Mouse (Mus musculus): ENCODE measurements around the gene Epha6.

The Epha6 gene

DNA sequence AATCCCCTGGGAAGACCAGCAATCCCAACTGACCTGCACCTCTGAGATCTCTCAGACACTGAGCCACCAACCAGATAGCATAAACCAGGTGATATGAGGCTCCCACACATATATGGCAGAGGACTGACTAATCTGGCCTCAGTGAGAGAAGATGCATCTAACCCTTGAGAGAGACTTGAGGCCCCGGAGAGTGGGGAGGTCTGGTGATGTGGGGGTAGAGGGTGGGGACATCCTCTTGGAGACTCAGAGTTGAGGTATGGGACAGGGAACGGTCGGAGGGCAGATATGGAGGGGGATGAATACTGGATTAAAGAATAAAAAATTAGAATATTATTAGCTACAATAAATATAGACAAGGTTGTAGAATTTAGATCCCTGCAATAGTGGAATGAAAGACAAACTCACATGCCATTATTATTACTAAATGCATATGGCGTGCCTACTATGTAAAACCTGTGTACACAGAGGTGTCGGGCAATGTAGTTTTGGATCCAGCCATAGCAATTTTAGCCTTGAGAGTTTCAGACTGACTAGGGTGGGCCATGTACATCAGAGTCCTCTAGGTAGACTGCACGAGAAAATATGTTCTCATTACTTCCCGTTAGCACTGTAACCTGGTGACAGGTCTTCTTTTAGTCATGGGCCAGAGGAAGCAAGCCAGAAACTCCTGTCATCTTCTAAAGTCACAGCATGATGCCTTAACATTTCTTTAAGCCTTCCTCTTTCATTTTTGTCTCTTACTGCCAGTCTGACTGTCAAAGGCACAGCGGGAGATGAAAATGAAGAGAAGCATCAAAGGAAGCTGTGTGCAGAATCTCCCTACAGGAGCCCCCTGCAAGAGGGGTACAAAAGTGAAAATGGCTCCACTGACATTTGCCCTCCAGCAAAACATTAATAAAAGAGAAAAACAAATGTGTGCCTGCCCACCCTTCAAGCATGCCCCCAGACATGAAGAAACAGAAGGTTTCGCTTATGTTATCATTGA lies 338.7 kb downstream of the Epha6 start:
- no peak for DNase-seq (ENCODE audit: low spot score in 2 of 2)

DNA sequence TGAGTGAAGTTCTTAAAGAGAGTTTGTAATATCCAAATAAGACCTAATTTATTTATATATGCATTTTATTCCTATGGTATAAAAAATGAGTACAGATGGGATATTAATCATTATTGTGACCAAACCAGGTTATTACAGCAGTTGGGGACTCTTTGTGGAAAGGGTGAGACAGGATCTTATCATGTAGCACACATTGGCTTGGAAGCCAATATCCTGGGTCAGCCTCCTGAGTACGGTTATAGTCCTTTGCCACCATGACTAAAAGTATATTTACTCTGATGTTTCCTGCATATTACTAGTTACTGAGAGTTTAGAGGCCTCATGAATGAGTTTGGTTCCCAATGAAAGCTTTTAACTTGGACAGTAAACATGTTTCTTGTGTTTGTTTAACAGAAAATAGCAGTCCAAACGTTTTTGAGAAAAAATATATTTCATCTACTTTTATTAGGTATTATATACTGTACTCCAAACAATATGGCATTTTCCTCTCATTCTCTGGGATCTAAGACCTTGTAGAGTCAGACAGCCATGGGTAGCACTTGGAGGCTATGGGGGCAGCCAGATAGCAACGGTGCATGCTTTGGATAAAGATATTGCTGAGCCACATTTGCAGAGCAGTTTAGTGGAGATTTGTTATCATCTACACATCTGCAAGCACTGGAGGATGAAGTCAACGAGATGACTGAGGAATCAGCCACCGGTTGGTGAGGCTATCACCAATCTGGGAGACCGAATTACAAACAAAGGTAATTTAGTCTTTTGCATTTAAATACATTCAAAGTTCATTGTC lies 340.4 kb downstream of the Epha6 start:
- DNase-seq (ENCODE audit: low spot score in 2 of 2), result no peak

DNA sequence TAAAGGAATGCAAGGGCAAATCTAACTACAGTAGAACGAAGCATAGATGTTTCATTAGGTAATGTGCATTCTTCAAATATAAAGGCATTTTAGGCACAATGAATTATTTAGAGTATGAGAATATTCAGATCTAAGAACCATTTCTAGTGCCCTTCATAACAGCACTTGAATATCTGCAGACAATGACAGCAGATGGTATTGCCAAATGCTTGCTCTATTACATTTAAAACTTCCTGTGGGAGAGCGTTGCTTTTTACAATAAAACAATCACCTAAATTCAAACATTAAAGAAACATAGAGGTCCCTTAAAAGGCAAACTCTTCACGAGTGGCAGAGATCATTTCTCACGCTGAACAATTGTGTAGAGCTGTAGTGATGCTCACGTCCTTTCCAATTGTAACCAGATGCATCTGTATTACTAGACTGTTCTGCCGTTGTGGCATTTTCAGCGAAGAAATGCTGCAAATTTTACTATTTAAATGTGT lies 347.1 kb downstream of the Epha6 start:
- no peak for DNase-seq (ENCODE audit: low spot score in 2 of 2)

DNA sequence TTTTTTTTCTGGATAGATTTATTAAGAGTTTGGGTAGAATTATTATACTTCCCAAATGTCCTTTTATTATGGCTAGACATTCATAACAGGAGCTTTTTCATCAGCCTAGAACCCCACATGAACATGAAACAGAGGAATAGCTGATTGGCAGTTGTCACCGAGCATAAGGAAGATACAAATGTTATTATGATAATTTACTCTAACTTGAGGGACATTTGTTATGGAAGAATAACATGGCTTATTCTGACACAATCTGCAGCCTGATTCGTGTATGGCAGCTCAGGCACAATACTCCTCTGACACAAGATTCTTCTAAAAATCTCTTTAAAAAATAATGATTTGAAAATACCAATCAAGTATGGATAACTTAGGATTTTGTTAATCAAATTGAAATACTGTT lies 347.7 kb downstream of the Epha6 start:
- no peak for DNase-seq (ENCODE audit: low spot score in 2 of 2)

DNA sequence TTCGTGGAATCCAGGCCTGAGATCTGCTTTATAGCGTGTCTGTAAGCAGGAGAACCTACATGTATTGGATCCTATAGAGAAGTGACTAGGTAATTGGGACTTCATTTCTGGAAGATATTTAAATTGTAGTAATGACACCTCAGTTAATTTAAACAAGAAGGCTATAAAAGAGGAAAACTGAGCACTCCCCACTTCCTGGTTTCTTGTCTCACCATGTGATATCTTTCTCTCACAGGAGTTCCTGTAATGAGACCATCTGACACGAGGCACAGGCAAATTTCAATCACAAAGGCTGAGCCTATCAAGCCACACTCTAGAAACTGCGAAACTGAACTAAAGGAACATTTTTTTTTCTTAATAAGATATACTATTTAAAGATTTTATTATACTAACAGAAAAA lies 348.3 kb downstream of the Epha6 start:
- DNase-seq (ENCODE audit: low spot score in 2 of 2), result no peak

DNA sequence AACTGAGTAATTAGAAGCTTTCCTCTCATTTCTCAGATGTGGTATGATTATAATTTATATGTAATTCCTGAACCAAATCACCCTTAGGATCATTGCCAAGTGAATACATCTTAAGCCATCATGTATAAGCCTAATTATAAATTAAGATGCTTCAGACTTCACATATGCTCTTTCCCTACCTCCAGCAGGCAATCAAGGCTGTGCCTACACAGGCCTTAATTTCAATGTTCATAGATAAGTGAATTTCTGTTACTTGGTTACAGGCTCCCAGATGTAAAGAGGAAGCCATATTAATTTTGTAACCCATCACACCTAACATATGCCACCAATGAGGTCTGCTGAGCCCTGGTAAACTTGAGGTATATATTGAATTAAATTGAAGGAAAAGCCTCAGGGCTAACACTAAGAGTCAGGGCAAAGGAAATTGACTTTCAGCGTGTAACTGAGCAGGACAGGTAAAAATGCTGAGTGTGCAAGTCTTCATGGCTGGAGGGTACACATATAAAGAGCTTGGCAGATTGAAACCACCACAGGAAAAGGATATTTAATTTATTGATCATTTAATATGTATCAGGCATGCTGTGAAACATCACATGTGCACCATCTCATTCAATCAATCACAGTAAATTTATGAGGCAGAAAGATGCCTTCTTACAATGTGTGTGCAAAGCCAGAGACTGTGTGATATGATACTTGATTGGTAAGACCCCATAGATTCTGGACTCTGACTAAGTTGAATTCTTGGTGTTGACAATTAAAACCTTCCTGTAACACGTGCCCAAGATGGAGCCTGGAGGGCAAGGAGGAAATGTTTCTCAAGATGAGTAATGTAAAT lies 365.8 kb downstream of the Epha6 start:
- no peak for DNase-seq (ENCODE audit: low spot score in 2 of 2)

DNA sequence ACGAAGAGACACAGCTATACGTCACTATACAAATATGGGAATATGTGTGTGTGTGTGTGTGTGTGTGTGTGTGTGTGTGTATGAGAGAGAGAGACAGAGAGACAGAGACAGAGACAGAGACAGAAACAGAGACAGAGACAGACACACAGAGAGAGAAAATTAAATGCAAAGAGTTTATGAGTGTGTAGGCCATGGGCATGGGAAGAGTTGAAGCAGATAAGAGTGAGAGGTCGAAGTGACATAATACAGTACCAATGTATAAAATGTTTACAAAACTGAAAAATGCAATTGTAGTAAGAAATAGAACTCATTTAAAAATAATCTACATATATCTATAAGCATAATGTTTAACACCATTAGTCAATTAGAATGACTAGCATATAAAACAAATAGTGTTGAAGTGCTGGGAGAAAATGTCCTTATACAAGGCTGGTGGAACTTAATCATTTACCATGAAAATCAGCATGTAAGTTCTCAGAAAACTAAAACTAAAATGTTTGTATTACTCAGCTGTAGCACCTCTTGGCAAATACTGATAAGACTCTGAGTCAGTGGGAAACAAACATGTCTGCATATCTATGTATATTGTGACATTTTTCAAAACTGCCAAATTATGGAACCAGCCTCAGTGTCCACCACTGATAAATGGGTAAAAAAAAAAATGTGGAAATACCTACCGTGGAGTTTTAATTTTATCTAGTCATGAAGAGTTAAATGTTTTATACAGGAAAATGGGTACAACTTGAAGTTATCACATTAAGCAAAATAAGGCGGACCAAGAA lies 371.2 kb downstream of the Epha6 start:
- DNase-seq (ENCODE audit: low spot score in 2 of 2), result no peak

DNA sequence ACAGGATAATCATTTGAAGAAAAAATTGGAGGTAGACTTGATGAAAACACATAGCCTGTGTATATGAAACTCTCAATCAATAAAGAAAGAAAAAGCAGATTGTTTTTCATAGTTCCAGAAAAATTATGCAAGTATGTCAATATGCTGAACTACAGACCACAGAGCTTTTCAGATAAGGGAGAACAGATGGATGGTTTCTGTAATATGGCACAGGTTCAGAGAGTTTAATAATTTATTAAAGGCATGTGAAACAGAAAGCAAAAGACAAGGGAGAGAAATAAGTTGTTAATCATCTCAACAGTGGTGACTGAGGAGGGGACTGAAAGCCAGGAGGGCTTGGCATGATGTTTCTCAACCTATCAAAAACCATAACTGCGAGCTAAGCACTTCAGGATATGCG lies 372.3 kb downstream of the Epha6 start:
- DNase-seq (ENCODE audit: low spot score in 2 of 2), result no peak

DNA sequence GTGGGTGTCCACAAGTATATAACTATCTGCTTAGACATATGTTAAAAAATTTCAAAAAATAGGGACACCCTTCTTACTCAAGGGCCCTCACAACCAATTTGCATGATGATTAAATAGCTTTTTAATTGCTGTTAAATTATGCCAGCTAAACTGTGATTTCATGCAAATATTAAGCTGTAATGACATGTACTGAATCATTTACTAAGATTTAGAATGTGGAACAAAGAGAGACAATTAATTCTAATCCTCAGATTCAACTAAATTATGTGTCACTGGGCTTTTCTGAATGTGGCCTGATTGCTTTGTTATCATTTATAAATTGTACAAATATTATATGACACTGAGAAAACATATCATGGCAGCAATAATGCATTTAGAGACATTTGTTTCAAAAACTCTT lies 396.2 kb downstream of the Epha6 start:
- no peak for DNase-seq (ENCODE audit: low spot score in 2 of 2)

DNA sequence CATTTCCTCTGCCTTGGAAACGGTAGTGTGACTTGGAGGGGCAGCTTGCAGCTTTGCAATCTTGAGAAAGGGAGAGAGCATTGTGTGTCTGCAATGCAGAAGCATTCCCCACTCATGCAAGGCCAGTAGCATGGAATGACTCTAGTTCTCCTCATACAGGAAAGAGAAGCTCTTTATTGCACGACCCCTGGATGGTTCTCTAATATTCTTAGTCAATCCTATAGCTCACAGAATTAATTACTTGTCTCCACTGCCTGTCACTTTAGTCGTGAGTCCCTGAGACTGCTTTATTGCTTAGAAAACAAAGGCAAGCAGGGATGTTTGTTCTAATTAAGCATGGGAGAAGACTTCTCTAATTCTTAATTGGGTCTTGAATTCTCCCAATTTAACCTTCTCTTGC lies 429.8 kb downstream of the Epha6 start:
- no peak for DNase-seq (ENCODE audit: low spot score in 2 of 2)

DNA sequence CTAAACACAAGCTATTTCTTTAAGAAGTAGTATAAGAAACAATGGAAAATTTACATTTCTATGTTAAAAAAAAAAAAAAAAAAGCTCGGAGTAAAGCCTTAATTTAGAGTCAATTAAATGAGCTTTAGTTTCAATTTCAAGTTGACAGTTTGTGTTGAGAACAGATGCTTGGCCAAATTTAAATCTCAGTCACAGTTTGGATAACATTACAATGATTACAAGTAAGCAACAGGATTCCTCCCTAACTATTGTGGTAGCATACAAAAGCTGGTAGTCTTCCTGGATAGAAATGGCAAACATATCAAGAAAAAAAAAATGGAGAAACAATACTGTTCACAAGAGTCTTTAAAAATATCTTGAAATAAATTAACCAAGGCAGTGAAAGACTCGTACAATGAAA lies 452.9 kb downstream of the Epha6 start:
- DNase-seq (ENCODE audit: low spot score in 2 of 2), result no peak

DNA sequence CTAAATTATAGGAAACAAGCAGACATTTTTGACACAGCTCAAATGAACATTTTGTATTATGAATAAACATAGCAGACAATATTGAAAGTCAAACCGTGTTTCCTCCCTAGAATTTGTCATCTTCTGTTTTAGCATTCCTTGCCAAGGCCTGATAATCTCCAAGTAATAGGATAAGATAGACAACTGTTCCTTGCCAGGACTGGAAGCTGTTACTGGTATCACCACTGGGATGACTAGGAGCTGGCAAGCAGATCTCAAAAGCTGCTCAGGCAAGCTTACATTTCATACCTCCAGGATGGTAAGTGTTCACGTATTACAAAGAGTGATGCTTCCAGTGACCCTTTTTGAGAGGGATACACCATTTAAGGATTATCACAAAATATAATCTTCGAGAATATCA lies 461.0 kb downstream of the Epha6 start:
- DNase-seq (ENCODE audit: low spot score in 2 of 2), result no peak

DNA sequence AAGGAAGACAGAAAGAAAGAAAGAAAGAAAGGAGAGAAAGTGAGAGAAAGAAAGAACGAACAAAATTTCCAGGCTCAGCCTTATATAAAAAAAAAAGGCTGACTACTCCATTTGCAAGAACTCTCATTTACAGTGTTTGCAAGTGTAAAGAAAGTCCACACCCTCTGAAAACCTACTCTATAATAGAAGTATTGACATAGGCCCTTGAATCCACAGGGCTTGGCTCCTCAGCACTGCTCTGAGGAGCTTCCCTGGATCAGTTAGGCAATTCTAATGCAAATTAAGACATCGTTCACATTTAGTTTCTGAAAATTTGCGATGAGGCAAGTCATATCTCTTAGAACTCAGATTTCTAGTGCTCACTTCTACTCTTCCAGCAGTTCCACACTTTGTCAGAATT lies 483.9 kb downstream of the Epha6 start:
- no peak for DNase-seq (ENCODE audit: low spot score in 2 of 2)

DNA sequence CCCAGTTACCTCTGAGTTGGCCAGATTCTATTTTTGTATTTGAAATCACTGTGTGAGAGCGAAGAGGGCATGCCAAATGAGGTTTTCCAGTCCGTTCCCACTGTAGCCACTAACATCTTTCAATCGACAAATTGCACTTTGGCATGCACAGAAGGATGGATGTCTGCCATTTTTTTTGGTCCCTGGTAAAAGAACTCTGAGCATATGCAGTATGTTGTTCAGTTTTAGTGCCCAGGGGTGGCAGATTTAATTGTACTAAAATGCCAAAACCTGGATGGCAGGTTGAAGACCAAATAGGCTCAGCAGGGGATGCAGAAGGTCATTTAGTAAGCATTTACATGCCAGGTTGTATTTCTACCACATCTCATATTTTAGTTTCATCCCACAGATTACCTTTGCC lies 503.1 kb downstream of the Epha6 start:
- no peak for DNase-seq (ENCODE audit: low spot score in 2 of 2)

DNA sequence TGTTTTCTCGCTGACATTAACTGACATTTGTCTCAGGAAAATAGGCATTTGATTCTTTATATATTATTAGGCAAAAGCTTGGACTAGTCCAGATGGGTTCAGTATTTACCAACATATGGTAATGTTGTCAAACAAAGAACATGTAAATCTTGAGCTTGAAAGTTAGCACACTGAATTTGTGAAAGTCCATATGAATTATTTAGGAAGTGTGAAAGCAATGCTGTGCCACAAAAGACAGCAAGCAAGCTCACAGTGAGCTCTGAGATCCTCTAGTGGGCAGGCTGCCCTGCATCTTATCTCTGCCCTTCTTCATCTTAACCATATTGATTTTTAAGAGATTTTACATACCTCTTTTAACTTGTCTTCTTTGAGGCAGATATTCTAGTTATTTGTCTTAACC lies 510.0 kb downstream of the Epha6 start:
- DNase-seq (ENCODE audit: low spot score in 2 of 2), result no peak

DNA sequence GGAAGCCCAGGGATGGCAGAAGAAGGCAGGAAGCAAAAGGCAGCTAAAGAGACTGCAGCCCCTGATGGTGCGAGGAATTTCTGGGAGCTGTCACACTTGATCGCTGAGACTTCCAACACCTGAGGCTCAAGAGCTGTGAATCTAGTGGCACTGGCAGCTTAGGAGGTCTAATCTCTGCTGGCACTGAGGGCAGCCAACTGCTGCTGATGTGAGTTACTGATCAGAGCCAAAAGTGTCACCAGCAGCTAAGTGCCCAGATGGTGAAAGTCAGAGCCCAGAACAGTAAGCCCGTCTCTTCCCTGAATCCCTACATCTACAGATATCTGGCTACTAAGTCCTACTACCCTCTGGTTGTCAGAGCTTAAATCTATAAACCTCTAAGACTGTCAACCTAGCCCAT lies 518.4 kb downstream of the Epha6 start:
- DNase-seq (ENCODE audit: low spot score in 2 of 2), result no peak

DNA sequence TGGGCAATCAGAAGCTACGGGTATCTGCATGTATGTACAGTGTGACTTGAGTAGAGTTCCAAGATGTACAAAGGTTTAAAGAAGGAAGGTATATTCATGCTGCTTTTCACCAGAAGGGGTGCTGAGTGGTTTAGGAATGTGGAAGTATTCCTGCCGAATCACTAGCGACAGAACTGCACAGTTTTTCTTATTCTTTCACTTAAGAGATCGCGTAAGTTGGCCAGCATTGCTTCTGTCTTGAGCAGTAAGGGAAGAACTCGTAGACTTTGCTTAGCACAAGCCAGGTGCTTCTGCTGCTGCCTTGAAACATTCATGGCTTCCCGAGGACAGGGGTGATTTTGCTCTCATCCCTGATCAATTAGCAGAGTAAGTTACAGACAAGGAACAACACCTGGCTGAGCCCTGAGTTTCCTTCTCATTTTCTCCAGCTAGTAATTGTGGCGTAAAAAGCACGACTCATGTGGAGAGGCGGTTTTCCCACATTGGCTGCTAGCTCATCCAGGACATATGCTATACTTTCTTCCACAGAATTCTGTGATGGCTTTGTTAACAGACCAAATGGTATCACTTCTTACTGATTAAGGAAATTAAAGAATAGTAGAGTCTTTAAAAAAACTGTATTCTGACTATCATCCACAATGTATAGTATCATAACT lies 534.7 kb downstream of the Epha6 start:
- DNase-seq (ENCODE audit: low spot score in 2 of 2), result no peak

DNA sequence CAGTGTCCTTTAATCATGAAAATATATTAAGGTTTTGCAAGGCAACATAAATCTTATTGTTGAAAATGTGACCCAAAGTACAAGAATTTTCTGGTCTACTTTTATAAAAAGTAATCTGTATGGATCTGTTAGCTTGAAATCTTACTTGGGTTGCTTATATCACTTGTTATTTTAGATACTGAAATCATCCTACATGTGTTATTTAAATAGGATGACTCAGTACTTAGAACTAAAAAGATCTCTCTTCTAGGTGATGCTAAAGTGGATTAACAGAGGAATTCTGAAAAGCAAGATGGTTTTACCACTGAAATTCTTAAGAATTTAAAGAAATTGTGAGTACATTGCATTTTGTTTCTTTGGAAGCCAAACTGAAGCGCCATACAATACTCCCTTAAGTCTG lies 561.5 kb downstream of the Epha6 start:
- no peak for DNase-seq (ENCODE audit: low spot score in 2 of 2)

DNA sequence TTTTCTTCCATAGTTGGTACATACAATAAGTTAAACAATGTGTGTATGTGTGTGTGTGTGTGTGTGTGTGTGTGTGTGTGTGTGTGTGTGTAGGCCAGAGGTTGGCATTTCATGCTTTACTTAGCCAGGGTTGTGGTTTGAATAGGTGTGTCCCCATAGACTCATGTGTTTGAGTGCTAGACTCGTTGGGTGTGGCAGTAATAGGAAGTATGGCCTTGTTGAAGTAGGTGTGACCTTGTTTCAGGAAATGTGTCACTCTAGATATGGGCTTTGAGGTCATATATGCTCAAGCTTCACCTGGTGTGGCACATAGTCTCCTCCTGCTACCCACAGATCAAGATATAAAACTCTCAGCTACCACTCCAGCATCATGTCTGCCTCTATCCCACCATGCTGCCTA lies 577.0 kb downstream of the Epha6 start:
- DNase-seq (ENCODE audit: low spot score in 2 of 2), result no peak

DNA sequence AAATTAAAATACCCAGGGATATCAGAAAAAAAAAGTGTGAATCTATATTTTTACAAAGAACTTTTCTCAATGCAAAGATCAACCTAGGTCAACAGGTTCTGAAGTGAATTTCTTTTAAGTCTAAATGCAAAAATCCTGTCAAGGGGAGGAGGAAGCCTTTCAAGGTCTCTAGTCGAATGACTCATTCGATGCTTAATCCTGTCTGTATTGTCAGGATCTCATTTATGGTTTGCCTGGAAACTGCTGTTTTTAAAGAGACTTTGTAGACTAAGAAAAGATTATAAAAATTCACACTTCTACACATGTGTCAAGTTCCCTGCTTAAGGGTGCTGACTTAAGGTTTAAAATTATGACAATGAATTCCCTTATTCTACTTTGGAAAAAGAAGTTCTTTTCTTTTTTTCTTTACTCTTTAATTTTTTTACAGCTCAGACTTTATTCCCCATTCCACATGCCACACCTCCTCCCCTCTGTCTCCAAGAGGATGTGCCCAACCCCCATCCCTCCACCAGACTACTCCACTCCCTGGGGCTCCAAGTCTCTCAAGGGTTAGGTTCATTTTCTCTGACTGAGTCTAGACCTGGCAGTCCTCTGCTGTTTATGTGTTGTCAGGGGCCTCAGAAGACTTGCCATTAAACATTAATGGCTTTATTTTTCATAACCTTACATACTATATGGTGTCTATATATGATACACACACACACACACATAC lies 598.3 kb downstream of the Epha6 start:
- DNase-seq (ENCODE audit: low spot score in 2 of 2), result no peak

Data from natural killer cell, adult 2 months (primary cell).